Comparison of ENCODE assay signal across 8 mouse cellular contexts in genomic region chr12:86947681-86948401, GRCm38 (mm10). TPM values are rescaled to one million over a fixed set of nuclear protein-coding genes. Genes with fewer than 3 reads are reported as not detected.
A peak's percentile ranks its signal among the peaks of the same experiment; 100 is the strongest.
DNase-seq lines count a peak whose midpoint lies in the region; ATAC-seq and TF ChIP-seq lines count a peak whose summit lies in the region.

No protein-coding gene starts in this region.

- DNase-seq in CD4-positive, CD25-positive, alpha-beta regulatory T cell, adult 2 months (ENCODE audit: low read depth, low spot score) = peak; percentile 52
- DNase-seq in brain, embryonic 14.5 days (ENCODE audit: low read depth) = peak; percentile 62
- DNase-seq in heart, postnatal 14 days = peak; percentile 49 to 59
- DNase-seq in layer of hippocampus, adult 2 months (ENCODE audit: low spot score in 2 of 2) = peak in 1 of 2 experiments; percentile 59
- DNase-seq in lung, adult 2 months = peak; percentile 62
- peak; percentile 82 to 84 for DNase-seq in right cerebral cortex, postnatal 10 days (ENCODE audit: low spot score in 2 of 2)

- H3K4me3 ChIP-seq in forebrain, embryonic 13.5 days = peak overlapping the region; percentile 60
- peak overlapping the region; percentile 69 for H3K4me3 ChIP-seq in layer of hippocampus, adult 2 months
- H3K4me3 ChIP-seq in lung, adult 2 months (replicated peaks; ENCODE audit: extremely low read depth, low read depth, low read length) = peak overlapping the region; percentile 87

- H3K27me3 ChIP-seq in forebrain, embryonic 13.5 days = no peaks in the 10 kb centered on the region

- H3K4me2 ChIP-seq in forebrain, embryonic 13.5 days = peak overlapping the region; percentile 67

- no peak for TF ChIP-seq CTCF in brain, embryonic 14.5 days (IDR thresholded peaks at IDR 0.05; ENCODE audit: borderline replicate concordance, extremely low read depth, insufficient read depth, insufficient read length)
- TF ChIP-seq CTCF in layer of hippocampus, adult 2 months (conservative IDR thresholded peaks at IDR 0.05) = no peak
- TF ChIP-seq CTCF in lung, adult 2 months (IDR thresholded peaks at IDR 0.05; ENCODE audit: insufficient read depth, low read length) = no peak

- no peak for ATAC-seq in CD4-positive, CD25-positive, alpha-beta regulatory T cell, adult 4 months
- ATAC-seq in forebrain, embryonic 13.5 days = peak; percentile 64

- H3K9me3 ChIP-seq in forebrain, embryonic 13.5 days (replicated peaks) = no peaks in the 10 kb centered on the region

- H3K4me1 ChIP-seq in forebrain, embryonic 13.5 days = peaks cover 57% of the 10 kb centered on the region
- peaks cover 23% of the 10 kb centered on the region for H3K4me1 ChIP-seq in lung, adult 2 months (ENCODE audit: control insufficient read depth, insufficient read depth, low read length)

- peaks cover 5% of the 10 kb centered on the region for H3K36me3 ChIP-seq in forebrain, embryonic 13.5 days (ENCODE audit: poor library complexity, severe bottlenecking)

- H3K27ac ChIP-seq in forebrain, embryonic 13.5 days = peak overlapping the region; percentile 100
- peak overlapping the region; percentile 99 for H3K27ac ChIP-seq in layer of hippocampus, adult 2 months

- WGBS in forebrain, embryonic 13.5 days = 12% methylated on average over 26 of the region's 26 CpGs
- WGBS in lung, adult 2 months = 12% methylated on average over 26 of the region's 26 CpGs

- TF ChIP-seq POLR2A in brain, embryonic 14.5 days (IDR thresholded peaks at IDR 0.05; ENCODE audit: borderline replicate concordance, extremely low read depth, insufficient read depth, insufficient read length, poor library complexity, severe bottlenecking) = no peak
- TF ChIP-seq POLR2A in lung, adult 2 months (IDR thresholded peaks at IDR 0.05; ENCODE audit: borderline replicate concordance, extremely low read depth, low read depth, low read length) = 0 out of 2 replicates have a peak, but pooled peaks have one; percentile 12

- H3K9ac ChIP-seq in forebrain, embryonic 13.5 days = peak overlapping the region; percentile 82

- intact Hi-C loops in heart, postnatal 14 days (cut with DNase I) = no loop called here

RNA-seq across cellular contexts. Expression of gene Cipc, which starts 1.0 kb away (rescaled TPM):
- polyA plus RNA-seq in CD4-positive, CD25-positive, alpha-beta regulatory T cell, adult 4 months (2017; shearing (Covaris generic)) = 10 to 100 TPM; 20.0 to 29.3 TPM
- polyA plus RNA-seq in brain, embryonic 14.5 days (2012; rRNA removed) = 67.3 and 70.7 TPM in 2 replicates
- 46.1 and 53.1 TPM in 2 replicates for polyA plus RNA-seq in forebrain, embryonic 13.5 days (2015; fragmentation: Nextera tagmentation; extraction: Ambion mirVana)
- 10 to 100 TPM; 44.2 to 45.6 TPM for total RNA-seq in heart, postnatal 14 days (2021)
- 10 to 100 TPM; 73.4 to 83.6 TPM for total RNA-seq in layer of hippocampus, adult 2 months (2021)
- polyA plus RNA-seq in lung, adult 2 months (2012; rRNA removed) = 27.2 and 33.9 TPM in 2 replicates

RNA-seq across cellular contexts. Expression of gene Zdhhc22, which starts 42.4 kb away (rescaled TPM):
- polyA plus RNA-seq in CD4-positive, CD25-positive, alpha-beta regulatory T cell, adult 4 months (2017; shearing (Covaris generic)) = under 1 TPM in 1 of 2 experiments, not detected in 1; 0.36 TPM
- polyA plus RNA-seq in brain, embryonic 14.5 days (2012; rRNA removed) = 10.0 and 15.5 TPM in 2 replicates
- 2.3 and 2.7 TPM in 2 replicates for polyA plus RNA-seq in forebrain, embryonic 13.5 days (2015; fragmentation: Nextera tagmentation; extraction: Ambion mirVana)
- total RNA-seq in heart, postnatal 14 days (2021) = not detected
- 1 to 10 TPM; 8.6 to 9.0 TPM for total RNA-seq in layer of hippocampus, adult 2 months (2021)
- 0.03 TPM in 1 of 2 replicates, not detected in the other for polyA plus RNA-seq in lung, adult 2 months (2012; rRNA removed)
